Mouse (Mus musculus) ES-Bruce4 (cell line): ENCODE results near the gene Arfgap2. TPM values are rescaled to one million over a fixed set of nuclear protein-coding genes. Genes with fewer than 3 reads are reported as not detected.

Source experiments
- H3K27ac ChIP-seq: 2 replicates; pipeline ENCODE4 v1.5.1; 2012; ENCODE audit warnings: low read length, inconsistent platforms; ENCODE audit not compliant: insufficient read depth
- H3K27me3 ChIP-seq: 2 replicates; pipeline ENCODE4 v1.6.1; 2012; ENCODE audit warnings: mild to moderate bottlenecking, low read length, inconsistent platforms; ENCODE audit not compliant: control insufficient read depth, poor library complexity, insufficient read depth, severe bottlenecking
- H3K36me3 ChIP-seq: 2 replicates; pipeline ENCODE4 v1.6.1; 2012; ENCODE audit warnings: inconsistent platforms, mild to moderate bottlenecking, low read length, moderate library complexity; ENCODE audit not compliant: control insufficient read depth, poor library complexity, insufficient read depth, severe bottlenecking
- H3K4me1 ChIP-seq: one replicate; pipeline ENCODE4 v1.8.1; 2011; ENCODE audit warnings: low read length; ENCODE audit not compliant: control insufficient read depth, insufficient read depth
- H3K4me3 ChIP-seq: 2 replicates; pipeline ENCODE4 v1.5.1; 2011; ENCODE audit warnings: low read depth, mild to moderate bottlenecking, low read length
- H3K9ac ChIP-seq: 2 replicates; pipeline ENCODE4 v1.6.1; 2012; ENCODE audit warnings: low read depth, mild to moderate bottlenecking, inconsistent platforms; ENCODE audit not compliant: poor library complexity, severe bottlenecking
- H3K9me3 ChIP-seq: replicated peaks from 2 replicates; pipeline ENCODE4 v1.6.1; 2012; ENCODE audit warnings: mild to moderate bottlenecking, low read length, inconsistent platforms; ENCODE audit not compliant: control insufficient read depth, poor library complexity, insufficient read depth, severe bottlenecking
- CTCF ChIP-seq: IDR thresholded peaks from one replicate; pipeline ENCODE4 v1.8.1; 2011; ENCODE audit warnings: low read depth, low read length
- EP300 ChIP-seq: IDR thresholded peaks from 2 replicates; pipeline ENCODE4 v1.6.1; 2011; ENCODE audit warnings: low read depth, low read length; ENCODE audit not compliant: insufficient read depth
- POLR2A ChIP-seq: IDR thresholded peaks from one replicate; pipeline ENCODE4 v1.8.1; 2011; ENCODE audit warnings: low read length; ENCODE audit not compliant: insufficient read depth
- polyA plus RNA-seq: library from polyadenylated mRNA; stranded (reverse); fragments of >200 nt; gene quantifications from 2 replicates; pipeline ENCODE4 v1.2.4, GENCODE M21; 2011; ENCODE audit warnings: low read depth; ENCODE audit not compliant: missing spikeins, insufficient read depth, insufficient read length

Gene Arfgap2
- polyA plus RNA-seq, 1 experiment: 35.3 TPM

DNA sequence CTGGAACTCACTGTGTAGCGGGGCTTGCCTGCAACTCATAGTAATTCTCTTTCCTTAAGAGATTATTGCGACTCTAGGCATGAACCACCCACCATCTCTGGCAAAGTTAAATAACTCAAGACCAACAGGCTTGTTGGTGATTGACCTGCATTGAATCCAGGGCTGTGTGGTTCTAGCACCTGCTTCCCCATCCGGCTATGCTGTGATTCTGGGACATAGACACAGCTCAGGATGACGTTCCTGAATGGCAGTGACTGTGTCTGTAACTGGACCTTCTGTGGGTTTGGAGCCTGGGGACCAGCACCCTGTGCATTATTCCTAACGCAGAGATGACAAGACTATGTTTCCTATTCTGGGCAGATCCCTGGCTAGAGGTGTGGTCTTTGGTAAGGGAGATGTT is 31.1 kb downstream of the Arfgap2 start:
- H3K9me3 ChIP-seq: no peaks in the 10 kb centered on the region
- TF ChIP-seq CTCF (no peak), EP300 (no peak), POLR2A (no peak)
- no peaks in the 10 kb centered on the region for H3K4me1 ChIP-seq
- H3K4me3 ChIP-seq: no peak overlapping the region
- no peaks in the 10 kb centered on the region for H3K36me3 ChIP-seq
- no peak overlapping the region for H3K9ac ChIP-seq
- no peak overlapping the region for H3K27ac ChIP-seq
- H3K27me3 ChIP-seq: no peaks in the 10 kb centered on the region

DNA sequence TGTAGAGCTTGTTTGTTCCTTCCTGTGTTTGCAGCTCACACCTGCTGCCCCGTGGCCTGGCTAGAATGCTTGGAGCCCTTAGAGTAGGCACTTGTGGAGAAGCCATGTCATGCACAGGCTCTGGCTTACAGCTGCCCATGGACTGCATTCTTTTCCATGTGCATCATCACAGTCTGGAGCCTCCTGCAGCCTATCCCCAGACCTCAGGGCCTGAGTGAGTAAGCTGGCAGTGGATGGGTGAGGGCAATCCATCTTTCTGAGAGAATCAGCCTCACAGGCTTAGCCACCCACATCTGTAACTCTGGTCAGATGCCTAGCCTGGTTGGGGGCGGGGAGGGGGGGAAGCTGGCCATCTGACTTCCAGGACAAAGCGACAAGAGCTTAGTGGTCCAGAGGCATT is 34.4 kb downstream of the Arfgap2 start:
- Histone ChIP-seq H3K27me3 (no peaks in the 10 kb centered on the region), H3K36me3 (no peaks in the 10 kb centered on the region), H3K9me3 (no peaks in the 10 kb centered on the region), H3K4me1 (no peaks in the 10 kb centered on the region), H3K4me3 (no peak overlapping the region), H3K27ac (no peak overlapping the region), H3K9ac (no peak overlapping the region)
- TF ChIP-seq EP300: no peak
- TF ChIP-seq POLR2A: no peak
- no peak for TF ChIP-seq CTCF

DNA sequence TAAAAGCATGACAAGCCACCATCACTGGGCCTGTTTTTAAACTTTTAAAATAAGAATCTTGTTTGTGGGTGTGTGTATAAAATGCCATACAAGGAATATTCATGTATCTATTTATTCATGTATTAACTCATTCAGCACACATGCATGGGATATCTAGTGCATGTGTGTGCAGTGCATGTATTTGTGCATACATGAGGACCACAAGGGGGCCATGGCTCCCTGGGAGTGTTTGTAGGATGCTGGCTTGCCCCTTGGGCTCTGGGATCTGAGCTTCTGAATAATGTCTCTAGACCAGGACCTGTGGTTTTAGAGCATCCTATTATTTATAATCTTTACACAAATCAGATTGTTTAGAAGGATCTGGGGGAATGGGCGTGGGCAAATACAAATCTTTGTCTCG is 36.0 kb downstream of the Arfgap2 start:
- Histone ChIP-seq H3K9me3 (no peaks in the 10 kb centered on the region), H3K4me3 (no peak overlapping the region), H3K36me3 (no peaks in the 10 kb centered on the region), H3K27me3 (no peaks in the 10 kb centered on the region), H3K9ac (no peak overlapping the region), H3K27ac (no peak overlapping the region), H3K4me1 (no peaks in the 10 kb centered on the region)
- TF ChIP-seq EP300: no peak
- TF ChIP-seq POLR2A: no peak
- no peak for TF ChIP-seq CTCF

DNA sequence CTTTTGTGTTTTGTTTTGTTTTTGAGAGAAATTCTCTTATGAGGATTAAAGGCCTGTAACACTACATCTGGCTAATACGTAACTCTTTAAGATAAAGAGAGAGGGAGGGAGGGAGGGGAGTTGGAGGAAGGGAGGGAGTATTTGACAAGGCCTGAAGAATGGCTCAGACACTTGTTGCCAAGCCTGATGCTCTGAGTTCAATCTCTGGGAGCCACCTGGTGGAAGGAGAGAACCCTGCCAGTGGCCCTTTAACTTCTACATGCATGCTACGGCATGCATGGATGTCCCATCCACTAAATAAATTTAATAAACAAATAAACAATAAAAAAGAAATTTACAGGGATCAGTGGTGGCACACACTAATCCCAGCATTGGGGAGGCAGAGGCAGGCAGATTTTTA is 37.1 kb downstream of the Arfgap2 start:
- H3K27me3 ChIP-seq: no peaks in the 10 kb centered on the region
- no peak for TF ChIP-seq EP300
- TF ChIP-seq CTCF: no peak
- TF ChIP-seq POLR2A: no peak
- no peak overlapping the region for H3K9ac ChIP-seq
- no peaks in the 10 kb centered on the region for H3K4me1 ChIP-seq
- H3K4me3 ChIP-seq: no peak overlapping the region
- H3K9me3 ChIP-seq: no peaks in the 10 kb centered on the region
- H3K36me3 ChIP-seq: no peaks in the 10 kb centered on the region
- no peak overlapping the region for H3K27ac ChIP-seq

DNA sequence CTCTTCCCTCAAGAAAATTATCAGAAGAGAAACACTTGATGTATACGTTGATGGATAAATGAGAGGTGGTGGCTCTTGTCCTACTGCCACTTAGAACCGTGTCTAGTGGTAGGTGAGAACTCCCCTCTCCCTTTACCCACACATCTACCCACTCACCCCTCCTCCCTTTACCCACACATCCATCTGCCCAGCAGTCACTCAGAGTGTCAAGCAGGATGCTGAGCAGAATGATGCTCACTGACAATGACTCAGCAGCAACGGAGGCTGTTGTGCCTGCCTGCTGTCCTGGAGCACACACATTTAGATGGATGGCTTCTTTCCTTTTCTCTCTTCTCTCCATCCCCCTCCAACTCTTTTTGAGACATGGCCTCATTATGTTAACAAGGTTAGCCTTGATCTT is 38.1 kb downstream of the Arfgap2 start:
- H3K4me3 ChIP-seq: no peak overlapping the region
- no peak overlapping the region for H3K9ac ChIP-seq
- no peak for TF ChIP-seq CTCF
- TF ChIP-seq EP300: no peak
- TF ChIP-seq POLR2A: no peak
- H3K9me3 ChIP-seq: no peaks in the 10 kb centered on the region
- H3K36me3 ChIP-seq: no peaks in the 10 kb centered on the region
- H3K27me3 ChIP-seq: no peaks in the 10 kb centered on the region
- no peak overlapping the region for H3K27ac ChIP-seq
- no peaks in the 10 kb centered on the region for H3K4me1 ChIP-seq

DNA sequence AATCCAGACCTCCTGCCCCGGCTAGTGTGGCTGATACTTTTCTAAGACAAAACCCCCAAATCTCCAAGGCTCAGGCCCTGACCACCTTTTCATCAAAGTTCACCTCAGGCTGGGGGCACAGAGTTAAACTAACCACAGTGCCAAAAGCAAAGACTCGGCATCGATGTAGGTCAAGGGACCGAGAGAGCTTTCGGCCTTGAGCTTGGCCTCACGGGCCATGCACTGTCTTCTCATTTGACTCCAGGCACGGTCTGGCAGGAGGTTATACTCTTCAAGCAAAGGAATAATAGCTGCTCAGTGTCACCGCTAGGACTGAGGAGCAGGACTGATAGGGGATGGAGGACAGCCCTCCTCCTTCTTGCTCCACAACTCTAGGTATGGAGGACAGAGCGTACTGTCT is 41.2 kb downstream of the Arfgap2 start:
- TF ChIP-seq EP300: no peak
- no peak for TF ChIP-seq POLR2A
- no peak for TF ChIP-seq CTCF
- no peaks in the 10 kb centered on the region for H3K4me1 ChIP-seq

DNA sequence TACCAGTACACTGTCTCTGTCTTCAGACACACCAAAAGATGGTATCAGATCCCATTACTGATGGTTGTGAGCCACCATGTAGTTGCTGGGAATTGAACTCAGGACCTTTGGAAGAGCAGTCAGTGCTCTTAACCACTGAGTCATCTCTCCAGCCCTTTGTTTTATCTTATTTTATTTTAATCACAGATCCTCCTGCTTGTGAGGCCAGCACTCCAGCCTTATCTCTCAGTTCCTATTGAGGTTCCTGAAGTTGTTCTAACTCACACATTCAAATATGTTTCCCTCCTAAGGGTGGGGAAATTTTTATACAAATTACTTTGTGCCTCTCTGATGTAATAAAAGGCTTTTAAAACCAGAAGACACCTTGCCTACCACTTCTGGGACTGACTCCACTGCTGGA is 41.8 kb downstream of the Arfgap2 start:
- H3K27ac ChIP-seq: no peak overlapping the region
- no peaks in the 10 kb centered on the region for H3K9me3 ChIP-seq
- H3K9ac ChIP-seq: no peak overlapping the region
- no peak overlapping the region for H3K4me3 ChIP-seq
- H3K27me3 ChIP-seq: no peaks in the 10 kb centered on the region
- no peaks in the 10 kb centered on the region for H3K36me3 ChIP-seq
- no peaks in the 10 kb centered on the region for H3K4me1 ChIP-seq
- TF ChIP-seq EP300 (no peak), CTCF (no peak), POLR2A (no peak)

More for the DNA sequence above, 41.2 kb downstream of the Arfgap2 start:
- H3K36me3 ChIP-seq: no peaks in the 10 kb centered on the region
- H3K9ac ChIP-seq: no peak overlapping the region
- no peak overlapping the region for H3K4me3 ChIP-seq
- no peaks in the 10 kb centered on the region for H3K9me3 ChIP-seq
- H3K27ac ChIP-seq: no peak overlapping the region
- no peaks in the 10 kb centered on the region for H3K27me3 ChIP-seq
